Mouse (Mus musculus) midbrain, embryonic 13.5 days (tissue): ENCODE measurements around the gene Mfsd2a. TPM values are rescaled to one million over a fixed set of nuclear protein-coding genes. Genes with fewer than 3 reads are reported as not detected.

Source experiments
- ATAC-seq: fragments of 200-750 bp; cut with Nextera tagmentation; 2 replicates; pipeline ENCODE4 v1.8.0; 2017; ENCODE audit warnings: mild to moderate bottlenecking, moderate TSS enrichment, moderate library complexity
- H3K27ac ChIP-seq: fragments of 300-500 bp; sonication (generic); 2 replicates; pipeline ENCODE4 v1.5.1; 2015; ENCODE audit warnings: inconsistent platforms, mild to moderate bottlenecking, moderate library complexity
- H3K27me3 ChIP-seq: fragments of 300-500 bp; sonication (generic); 2 replicates; pipeline ENCODE4 v1.6.1; 2015; ENCODE audit warnings: mild to moderate bottlenecking, inconsistent platforms
- H3K36me3 ChIP-seq: fragments of 300-500 bp; sonication (generic); 2 replicates; pipeline ENCODE4 v1.6.1; 2015; ENCODE audit warnings: mild to moderate bottlenecking, inconsistent platforms
- H3K4me1 ChIP-seq: fragments of 300-500 bp; sonication (generic); replicated peaks from 2 replicates; pipeline ENCODE4 v1.6.1; 2015; ENCODE audit warnings: inconsistent platforms
- H3K4me2 ChIP-seq: fragments of 300-500 bp; sonication (generic); replicated peaks from 2 replicates; pipeline ENCODE4 v1.6.1; 2015; ENCODE audit warnings: moderate library complexity, mild to moderate bottlenecking, inconsistent platforms
- H3K4me3 ChIP-seq: fragments of 300-500 bp; sonication (generic); replicated peaks from 2 replicates; pipeline ENCODE4 v1.5.1; 2015; ENCODE audit warnings: mild to moderate bottlenecking, inconsistent platforms
- H3K9ac ChIP-seq: fragments of 300-500 bp; sonication (generic); replicated peaks from 2 replicates; pipeline ENCODE4 v1.6.1; 2015; ENCODE audit warnings: mild to moderate bottlenecking, inconsistent platforms
- H3K9me3 ChIP-seq: fragments of 300-500 bp; sonication (generic); 2 replicates; pipeline ENCODE4 v1.6.1; 2016; ENCODE audit warnings: mild to moderate bottlenecking, inconsistent platforms
- WGBS: fragments of 180-500 bp; shearing (Covaris S2); methylation state at CpG from one replicate; pipeline ENCODE4 v1.1.7; 2015; 5-methylcytosine and 5-hydroxymethylcytosine counted together
- polyA plus RNA-seq: library from polyadenylated mRNA; unstranded; fragments of >200 nt; fragmentation: Nextera tagmentation; extraction: Ambion mirVana; gene quantifications from 2 replicates; pipeline ENCODE4 v1.2.1, GENCODE M21; 2015

Gene Mfsd2a
- polyA plus RNA-seq, 1 experiment from 2014 or later = 32.5 TPM

GRCm38 (mm10) chr4:122955412-122956136 lies 5.4 kb downstream of the Mfsd2a start:
- H3K9ac ChIP-seq = peak overlapping the region; percentile 48
- 7% methylated on average over 17 of the region's 17 CpGs for WGBS
- no peaks in the 10 kb centered on the region for H3K27me3 ChIP-seq
- H3K4me3 ChIP-seq = peak overlapping the region; percentile 21
- ATAC-seq = peak; percentile 94
- peak overlapping the region; percentile 76 for H3K27ac ChIP-seq
- H3K36me3 ChIP-seq = peaks cover 12% of the 10 kb centered on the region
- H3K4me1 ChIP-seq = peaks cover 36% of the 10 kb centered on the region
- H3K9me3 ChIP-seq = no peaks in the 10 kb centered on the region
- H3K4me2 ChIP-seq = peak overlapping the region; percentile 49

GRCm38 (mm10) chr4:122954680-122955411 lies 6.1 kb downstream of the Mfsd2a start:
- ATAC-seq = peak; percentile 44; the same call in 1 of the 2 replicates
- Histone ChIP-seq H3K36me3 (peaks cover 20% of the 10 kb centered on the region), H3K27me3 (no peaks in the 10 kb centered on the region), H3K4me3 (peak overlapping the region; percentile 21), H3K4me1 (peaks cover 31% of the 10 kb centered on the region), H3K9ac (peak overlapping the region; percentile 48), H3K9me3 (no peaks in the 10 kb centered on the region), H3K27ac (peak overlapping the region; percentile 76), H3K4me2 (peak overlapping the region; percentile 49)
- 65% methylated on average over 5 of the region's 5 CpGs for WGBS

GRCm38 (mm10) chr4:122949096-122949495 lies 11.9 kb downstream of the Mfsd2a start:
- Histone ChIP-seq H3K36me3 (peaks cover 59% of the 10 kb centered on the region), H3K27ac (no peak overlapping the region), H3K4me3 (no peak overlapping the region), H3K9me3 (no peaks in the 10 kb centered on the region), H3K27me3 (no peaks in the 10 kb centered on the region), H3K4me2 (no peak overlapping the region), H3K9ac (no peak overlapping the region), H3K4me1 (no peaks in the 10 kb centered on the region)
- no peak for ATAC-seq
- 96% methylated on average over 8 of the region's 8 CpGs for WGBS

GRCm38 (mm10) chr4:122947223-122947622 lies 13.8 kb downstream of the Mfsd2a start:
- H3K4me1 ChIP-seq = no peaks in the 10 kb centered on the region
- no peak overlapping the region for H3K9ac ChIP-seq
- H3K9me3 ChIP-seq = no peaks in the 10 kb centered on the region
- peaks cover 59% of the 10 kb centered on the region for H3K36me3 ChIP-seq
- no peak overlapping the region for H3K27ac ChIP-seq
- no peaks in the 10 kb centered on the region for H3K27me3 ChIP-seq
- WGBS = 86% methylated on average over 3 of the region's 3 CpGs
- ATAC-seq = no peak
- H3K4me3 ChIP-seq = no peak overlapping the region
- H3K4me2 ChIP-seq = no peak overlapping the region

- H3K4me3 ChIP-seq = no peak overlapping the region
- peak; percentile 67 for ATAC-seq
- no peak overlapping the region for H3K27ac ChIP-seq
Measured at GRCm38 (mm10) chr4:122944408-122944807, 16.6 kb downstream of the Mfsd2a start.

GRCm38 (mm10) chr4:122939048-122939796 lies 21.8 kb downstream of the Mfsd2a start:
- no peak for ATAC-seq
- Histone ChIP-seq H3K27me3 (no peaks in the 10 kb centered on the region), H3K36me3 (no peaks in the 10 kb centered on the region), H3K27ac (no peak overlapping the region), H3K4me1 (no peaks in the 10 kb centered on the region), H3K4me3 (no peak overlapping the region), H3K9me3 (no peaks in the 10 kb centered on the region), H3K4me2 (no peak overlapping the region), H3K9ac (no peak overlapping the region)
- WGBS = 92% methylated on average over 2 of the region's 2 CpGs

More at GRCm38 (mm10) chr4:122944408-122944807, 16.6 kb downstream of the Mfsd2a start:
- 27% methylated on average over 4 of the region's 4 CpGs for WGBS
- Histone ChIP-seq H3K4me2 (no peak overlapping the region), H3K4me1 (no peaks in the 10 kb centered on the region), H3K9ac (no peak overlapping the region), H3K27me3 (no peaks in the 10 kb centered on the region), H3K9me3 (no peaks in the 10 kb centered on the region), H3K36me3 (peaks cover 36% of the 10 kb centered on the region)

GRCm38 (mm10) chr4:122937489-122937888 lies 23.5 kb downstream of the Mfsd2a start:
- Histone ChIP-seq H3K4me3 (no peak overlapping the region), H3K4me1 (no peaks in the 10 kb centered on the region), H3K27ac (no peak overlapping the region), H3K36me3 (no peaks in the 10 kb centered on the region), H3K4me2 (no peak overlapping the region), H3K9me3 (no peaks in the 10 kb centered on the region), H3K27me3 (no peaks in the 10 kb centered on the region), H3K9ac (no peak overlapping the region)
- ATAC-seq = no peak
- 83% methylated on average over 3 of the region's 3 CpGs for WGBS

GRCm38 (mm10) chr4:122935466-122936099 lies 25.4 kb downstream of the Mfsd2a start:
- Histone ChIP-seq H3K4me3 (no peak overlapping the region), H3K9me3 (no peaks in the 10 kb centered on the region), H3K4me2 (no peak overlapping the region), H3K27me3 (no peaks in the 10 kb centered on the region), H3K36me3 (no peaks in the 10 kb centered on the region), H3K9ac (no peak overlapping the region), H3K27ac (no peak overlapping the region), H3K4me1 (no peaks in the 10 kb centered on the region)
- 92% methylated on average over 9 of the region's 9 CpGs for WGBS
- ATAC-seq = no peak

GRCm38 (mm10) chr4:122933857-122934256 lies 27.1 kb downstream of the Mfsd2a start:
- ATAC-seq = no peak
- Histone ChIP-seq H3K27ac (no peak overlapping the region), H3K36me3 (no peaks in the 10 kb centered on the region), H3K4me2 (no peak overlapping the region), H3K27me3 (no peaks in the 10 kb centered on the region), H3K9me3 (no peaks in the 10 kb centered on the region), H3K4me3 (no peak overlapping the region), H3K4me1 (no peaks in the 10 kb centered on the region), H3K9ac (no peak overlapping the region)
- WGBS = 54% methylated on average over 3 of the region's 3 CpGs

- no peak for ATAC-seq
- 73% methylated on average over 3 of the region's 3 CpGs for WGBS
- H3K36me3 ChIP-seq = no peaks in the 10 kb centered on the region
- H3K9ac ChIP-seq = no peak overlapping the region
- H3K4me2 ChIP-seq = no peak overlapping the region
- H3K4me1 ChIP-seq = no peaks in the 10 kb centered on the region
- H3K27me3 ChIP-seq = no peaks in the 10 kb centered on the region
- H3K9me3 ChIP-seq = no peaks in the 10 kb centered on the region
- H3K4me3 ChIP-seq = no peak overlapping the region
- H3K27ac ChIP-seq = no peak overlapping the region
Measured at GRCm38 (mm10) chr4:122933051-122933591, 27.9 kb downstream of the Mfsd2a start.

- Histone ChIP-seq H3K4me1 (no peaks in the 10 kb centered on the region), H3K27ac (no peak overlapping the region), H3K4me3 (no peak overlapping the region), H3K9ac (no peak overlapping the region), H3K27me3 (no peaks in the 10 kb centered on the region), H3K36me3 (no peaks in the 10 kb centered on the region), H3K9me3 (no peaks in the 10 kb centered on the region), H3K4me2 (no peak overlapping the region)
- ATAC-seq = no peak
- WGBS = 80% methylated on average over 8 of the region's 8 CpGs
Measured at GRCm38 (mm10) chr4:122932239-122932978, 28.6 kb downstream of the Mfsd2a start.
